Mouse (Mus musculus): Measurements from ENCODE around the gene Nup50. TPM values are rescaled to one million over a fixed set of nuclear protein-coding genes. Genes with fewer than 3 reads are reported as not detected.

Gene Nup50
- polyA plus RNA-seq, 1 experiment from 2014 or later = 67.1 TPM

GRCm38 (mm10) chr15:84898077-84898476 lies 25.1 kb upstream of the Nup50 start:
- no peak overlapping the region for H3K4me3 ChIP-seq (ENCODE audit: low read depth, low read length)
- no peak overlapping the region for H3K9ac ChIP-seq (replicated peaks; ENCODE audit: low read length)
- no peaks in the 10 kb centered on the region for H3K36me3 ChIP-seq (replicated peaks; ENCODE audit: control insufficient read depth, insufficient read depth, low read depth, low read length)
- 64% methylated on average over 7 of the region's 7 CpGs for WGBS
- no peak overlapping the region for H3K4me2 ChIP-seq (ENCODE audit: low read depth, low read length)
- ATAC-seq (replicated peaks; ENCODE audit: insufficient number of reproducible peaks, low FRiP score, low TSS enrichment, low read depth) (no peak), DNase-seq (ENCODE audit: low spot score) (no peak)
- no peaks in the 10 kb centered on the region for H3K27me3 ChIP-seq (ENCODE audit: control insufficient read depth, insufficient read depth, low read length)
- H3K9me3 ChIP-seq (replicated peaks; ENCODE audit: control insufficient read depth, low read length) = no peaks in the 10 kb centered on the region
- no peak overlapping the region for H3K27ac ChIP-seq (replicated peaks; ENCODE audit: low read depth, low read length)
- H3K4me1 ChIP-seq (ENCODE audit: control insufficient read depth, insufficient read depth, low read length) = no peaks in the 10 kb centered on the region

GRCm38 (mm10) chr15:84903843-84904385 lies 19.3 kb upstream of the Nup50 start:
- DNase-seq (ENCODE audit: low spot score) (no peak), ATAC-seq (replicated peaks; ENCODE audit: insufficient number of reproducible peaks, low FRiP score, low TSS enrichment, low read depth) (no peak)
- Histone ChIP-seq H3K4me1 (ENCODE audit: control insufficient read depth, insufficient read depth, low read length) (no peaks in the 10 kb centered on the region), H3K9me3 (replicated peaks; ENCODE audit: control insufficient read depth, low read length) (no peaks in the 10 kb centered on the region), H3K4me2 (ENCODE audit: low read depth, low read length) (no peak overlapping the region), H3K27me3 (ENCODE audit: control insufficient read depth, insufficient read depth, low read length) (no peaks in the 10 kb centered on the region), H3K9ac (replicated peaks; ENCODE audit: low read length) (no peak overlapping the region), H3K4me3 (ENCODE audit: low read depth, low read length) (no peak overlapping the region), H3K27ac (replicated peaks; ENCODE audit: low read depth, low read length) (no peak overlapping the region), H3K36me3 (replicated peaks; ENCODE audit: control insufficient read depth, insufficient read depth, low read depth, low read length) (no peaks in the 10 kb centered on the region)
- WGBS = 66% methylated on average over 7 of the region's 7 CpGs

GRCm38 (mm10) chr15:84913201-84913600 lies 10.0 kb upstream of the Nup50 start:
- Histone ChIP-seq H3K36me3 (replicated peaks; ENCODE audit: control insufficient read depth, insufficient read depth, low read depth, low read length) (no peaks in the 10 kb centered on the region), H3K4me3 (ENCODE audit: low read depth, low read length) (no peak overlapping the region), H3K27me3 (ENCODE audit: control insufficient read depth, insufficient read depth, low read length) (no peaks in the 10 kb centered on the region), H3K4me1 (ENCODE audit: control insufficient read depth, insufficient read depth, low read length) (no peaks in the 10 kb centered on the region), H3K9me3 (replicated peaks; ENCODE audit: control insufficient read depth, low read length) (no peaks in the 10 kb centered on the region), H3K9ac (replicated peaks; ENCODE audit: low read length) (no peak overlapping the region), H3K4me2 (ENCODE audit: low read depth, low read length) (no peak overlapping the region), H3K27ac (replicated peaks; ENCODE audit: low read depth, low read length) (no peak overlapping the region)
- 87% methylated on average over 3 of the region's 3 CpGs for WGBS
- no peak for ATAC-seq (replicated peaks; ENCODE audit: insufficient number of reproducible peaks, low FRiP score, low TSS enrichment, low read depth)
- DNase-seq (ENCODE audit: low spot score) = no peak

- Histone ChIP-seq H3K4me3 (ENCODE audit: low read depth, low read length) (no peak within 1 kb of the TSS), H3K4me2 (ENCODE audit: low read depth, low read length) (no peak within 1 kb of the TSS), H3K27ac (replicated peaks; ENCODE audit: low read depth, low read length) (no peak within 1 kb of the TSS), H3K4me1 (ENCODE audit: control insufficient read depth, insufficient read depth, low read length) (no peaks in the 10 kb centered on the region), H3K27me3 (ENCODE audit: control insufficient read depth, insufficient read depth, low read length) (no peaks in the 10 kb centered on the region), H3K9ac (replicated peaks; ENCODE audit: low read length) (no peak within 1 kb of the TSS), H3K36me3 (replicated peaks; ENCODE audit: control insufficient read depth, insufficient read depth, low read depth, low read length) (no peaks in the 10 kb centered on the region), H3K9me3 (replicated peaks; ENCODE audit: control insufficient read depth, low read length) (no peaks in the 10 kb centered on the region)
- no peak for DNase-seq (ENCODE audit: low spot score)
- 93% methylated on average over 3 of the region's 3 CpGs for WGBS
- no peak for ATAC-seq (replicated peaks; ENCODE audit: insufficient number of reproducible peaks, low FRiP score, low TSS enrichment, low read depth)
Measured at GRCm38 (mm10) chr15:84919938-84920337, 3.3 kb upstream of the Nup50 start, which contains the start of gene Gm29666. Gene Gm29666 (minus strand): TSS chr15:84920038.

GRCm38 (mm10) chr15:84923508-84924181 lies 434 bp downstream of the Nup50 start:
- Histone ChIP-seq H3K27ac (replicated peaks; ENCODE audit: low read depth, low read length) (peak overlapping the region; percentile 95), H3K27me3 (ENCODE audit: control insufficient read depth, insufficient read depth, low read length) (no peaks in the 10 kb centered on the region), H3K4me1 (ENCODE audit: control insufficient read depth, insufficient read depth, low read length) (no peaks in the 10 kb centered on the region; the same call in 1 of the 2 replicates), H3K9me3 (replicated peaks; ENCODE audit: control insufficient read depth, low read length) (no peaks in the 10 kb centered on the region), H3K4me2 (ENCODE audit: low read depth, low read length) (peak overlapping the region; percentile 60), H3K36me3 (replicated peaks; ENCODE audit: control insufficient read depth, insufficient read depth, low read depth, low read length) (peaks cover 3% of the 10 kb centered on the region), H3K9ac (replicated peaks; ENCODE audit: low read length) (peak overlapping the region; percentile 92), H3K4me3 (ENCODE audit: low read depth, low read length) (peak overlapping the region; percentile 94)
- DNase-seq (ENCODE audit: low spot score) (peak; percentile 7), ATAC-seq (replicated peaks; ENCODE audit: insufficient number of reproducible peaks, low FRiP score, low TSS enrichment, low read depth) (peak; percentile 76)
- WGBS = under 1% methylated on average over 68 of the region's 68 CpGs

- Histone ChIP-seq H3K27ac (replicated peaks; ENCODE audit: low read depth, low read length) (no peak overlapping the region), H3K4me3 (ENCODE audit: low read depth, low read length) (peak overlapping the region; percentile 94), H3K4me1 (ENCODE audit: control insufficient read depth, insufficient read depth, low read length) (no peaks in the 10 kb centered on the region; the same call in 1 of the 2 replicates), H3K4me2 (ENCODE audit: low read depth, low read length) (peak overlapping the region; percentile 60), H3K9me3 (replicated peaks; ENCODE audit: control insufficient read depth, low read length) (no peaks in the 10 kb centered on the region), H3K9ac (replicated peaks; ENCODE audit: low read length) (peak overlapping the region; percentile 22), H3K27me3 (ENCODE audit: control insufficient read depth, insufficient read depth, low read length) (no peaks in the 10 kb centered on the region), H3K36me3 (replicated peaks; ENCODE audit: control insufficient read depth, insufficient read depth, low read depth, low read length) (peaks cover 9% of the 10 kb centered on the region)
- DNase-seq (ENCODE audit: low spot score) (peak; percentile 85), ATAC-seq (replicated peaks; ENCODE audit: insufficient number of reproducible peaks, low FRiP score, low TSS enrichment, low read depth) (no peak)
- WGBS = 16% methylated on average over 9 of the region's 9 CpGs
Measured at GRCm38 (mm10) chr15:84924781-84925315, 1.6 kb downstream of the Nup50 start.

GRCm38 (mm10) chr15:84925495-84926018 lies 2.3 kb downstream of the Nup50 start:
- H3K9ac ChIP-seq (replicated peaks; ENCODE audit: low read length) = no peak overlapping the region
- no peaks in the 10 kb centered on the region; the same call in 1 of the 2 replicates for H3K4me1 ChIP-seq (ENCODE audit: control insufficient read depth, insufficient read depth, low read length)
- no peak overlapping the region for H3K27ac ChIP-seq (replicated peaks; ENCODE audit: low read depth, low read length)
- WGBS = 65% methylated on average over 1 of the region's 1 CpGs
- no peaks in the 10 kb centered on the region for H3K27me3 ChIP-seq (ENCODE audit: control insufficient read depth, insufficient read depth, low read length)
- H3K4me3 ChIP-seq (ENCODE audit: low read depth, low read length) = no peak overlapping the region
- peak; percentile 31 for DNase-seq (ENCODE audit: low spot score)
- peaks cover 9% of the 10 kb centered on the region for H3K36me3 ChIP-seq (replicated peaks; ENCODE audit: control insufficient read depth, insufficient read depth, low read depth, low read length)
- no peaks in the 10 kb centered on the region for H3K9me3 ChIP-seq (replicated peaks; ENCODE audit: control insufficient read depth, low read length)
- ATAC-seq (replicated peaks; ENCODE audit: insufficient number of reproducible peaks, low FRiP score, low TSS enrichment, low read depth) = no peak
- H3K4me2 ChIP-seq (ENCODE audit: low read depth, low read length) = no peak overlapping the region; the same call in 1 of the 2 replicates

GRCm38 (mm10) chr15:84932351-84932750 lies 9.1 kb downstream of the Nup50 start:
- H3K36me3 ChIP-seq (replicated peaks; ENCODE audit: control insufficient read depth, insufficient read depth, low read depth, low read length) = peaks cover 17% of the 10 kb centered on the region
- H3K27ac ChIP-seq (replicated peaks; ENCODE audit: low read depth, low read length) = no peak overlapping the region
- no peak overlapping the region for H3K9ac ChIP-seq (replicated peaks; ENCODE audit: low read length)
- WGBS = 57% methylated on average over 5 of the region's 5 CpGs
- no peak for DNase-seq (ENCODE audit: low spot score)
- H3K4me1 ChIP-seq (ENCODE audit: control insufficient read depth, insufficient read depth, low read length) = no peaks in the 10 kb centered on the region
- H3K9me3 ChIP-seq (replicated peaks; ENCODE audit: control insufficient read depth, low read length) = no peaks in the 10 kb centered on the region
- no peaks in the 10 kb centered on the region for H3K27me3 ChIP-seq (ENCODE audit: control insufficient read depth, insufficient read depth, low read length)
- no peak overlapping the region for H3K4me3 ChIP-seq (ENCODE audit: low read depth, low read length)
- no peak for ATAC-seq (replicated peaks; ENCODE audit: insufficient number of reproducible peaks, low FRiP score, low TSS enrichment, low read depth)
- no peak overlapping the region for H3K4me2 ChIP-seq (ENCODE audit: low read depth, low read length)

Data from embryonic facial prominence, embryonic 11.5 days (tissue).